Mouse (Mus musculus) lung, postnatal 10 days (tissue): Measurements from ENCODE around the gene Slfn9.
"Not testable (repeated sequence)": the region's sequence is repeated elsewhere in the genome, so short reads cannot be mapped to it uniquely, and the experiment has no call there.

Experiments used
- DNase-seq: peaks from one replicate; pipeline ENCODE4 v3.0.0; 2021

Slfn9 gene

DNA sequence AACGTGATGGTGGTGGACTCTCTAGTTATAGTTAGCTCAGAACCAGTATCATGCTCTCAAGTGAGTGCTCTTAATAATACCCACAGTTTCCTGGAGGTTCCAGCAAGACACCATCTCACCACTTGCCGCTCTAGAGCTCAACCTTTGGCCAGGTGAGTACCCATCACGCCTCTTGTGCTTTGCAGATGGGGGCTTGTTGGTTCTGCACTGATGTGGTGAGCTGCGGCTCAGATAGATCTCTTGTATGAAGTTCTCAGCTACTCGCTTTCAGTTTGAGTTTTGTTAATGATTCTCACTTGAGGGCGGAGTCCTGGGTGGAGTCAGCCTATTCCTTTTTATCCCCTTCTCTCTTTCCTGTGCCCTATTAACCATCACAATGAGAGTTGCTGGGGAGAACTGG is 37.0 kb downstream of the Slfn9 start:
- DNase-seq: no peak

DNA sequence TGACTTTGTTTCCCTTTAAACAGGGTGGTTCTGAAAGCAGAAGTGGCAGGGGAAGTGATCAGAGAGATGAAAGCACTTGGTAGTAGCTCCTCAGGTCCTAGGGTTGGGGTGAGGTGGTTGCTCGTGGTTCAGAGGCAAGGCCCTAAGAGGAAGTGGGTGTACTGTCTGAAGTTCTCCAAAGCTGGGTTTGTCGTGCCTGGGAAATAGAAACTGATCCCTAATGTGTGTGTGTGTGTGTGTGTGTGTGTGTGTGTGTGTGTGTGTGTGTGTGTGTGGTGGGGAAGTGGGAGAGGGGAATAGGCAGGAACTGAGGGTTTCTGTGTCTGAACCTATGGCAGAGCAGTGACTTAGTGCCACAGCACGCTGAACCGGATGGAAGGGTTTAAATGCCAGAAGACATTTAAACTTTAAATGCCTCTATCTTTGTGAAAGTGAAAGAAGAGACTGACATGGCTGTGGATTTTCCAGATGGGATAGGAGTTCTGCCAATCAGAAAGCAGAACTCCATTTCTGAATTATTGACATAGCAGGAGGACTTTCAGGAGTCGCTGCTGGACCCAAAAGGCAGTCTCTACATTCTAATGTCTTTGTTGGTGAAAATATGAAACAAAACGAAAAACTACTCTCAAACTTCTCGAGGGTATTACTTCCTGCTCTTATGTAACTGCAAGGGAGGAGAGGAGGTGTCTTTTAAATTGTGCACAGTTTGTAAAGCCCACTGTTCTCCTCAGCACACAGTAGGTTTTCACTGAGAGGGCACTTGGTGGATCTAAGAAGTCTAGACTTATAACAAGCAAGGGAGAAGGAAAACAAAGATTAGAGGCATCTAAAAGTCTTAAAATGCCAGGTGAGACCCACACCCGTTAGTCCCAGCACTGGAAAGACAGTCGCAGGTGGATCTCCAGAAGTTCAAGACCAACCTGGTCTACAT is 38.8 kb downstream of the Slfn9 start:
- peak; percentile 29 for DNase-seq

DNA sequence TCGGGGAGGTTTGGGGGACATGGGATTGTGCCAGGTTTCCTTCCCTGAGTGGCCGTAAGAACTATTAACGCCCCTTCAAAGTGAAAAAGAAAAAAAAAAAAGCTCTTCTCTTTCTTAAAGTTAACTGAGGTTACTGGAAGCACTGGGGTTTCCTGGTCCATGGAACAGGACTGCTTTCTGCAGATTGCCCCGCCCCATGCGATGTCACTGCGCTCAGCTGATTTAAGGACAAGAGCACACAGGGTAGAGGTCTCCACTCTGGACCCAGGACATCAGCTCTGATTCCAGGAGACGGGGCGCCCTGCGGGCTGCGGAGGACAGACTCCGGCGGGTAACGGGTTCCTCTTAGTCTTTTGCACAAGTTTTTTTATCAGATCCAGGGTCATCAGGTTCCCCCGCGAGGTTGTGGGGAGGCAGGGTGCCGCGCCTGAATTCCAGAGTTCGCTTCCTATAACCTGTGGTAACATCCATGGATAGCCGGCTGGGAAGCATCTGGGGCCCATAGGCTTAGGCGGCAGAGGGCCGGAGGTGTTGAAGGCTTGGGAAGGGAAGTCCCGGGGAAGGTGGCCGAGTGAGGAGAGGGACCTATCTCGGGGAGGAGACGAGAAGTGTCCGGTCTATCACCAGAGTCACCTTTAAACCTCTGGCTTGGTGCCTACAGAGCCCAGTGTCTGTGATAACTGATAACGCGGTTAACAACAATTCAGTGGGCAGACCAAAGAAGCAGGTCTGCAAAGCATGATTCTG is 39.6 kb downstream of the Slfn9 start:
- DNase-seq: peak; percentile 86

DNA sequence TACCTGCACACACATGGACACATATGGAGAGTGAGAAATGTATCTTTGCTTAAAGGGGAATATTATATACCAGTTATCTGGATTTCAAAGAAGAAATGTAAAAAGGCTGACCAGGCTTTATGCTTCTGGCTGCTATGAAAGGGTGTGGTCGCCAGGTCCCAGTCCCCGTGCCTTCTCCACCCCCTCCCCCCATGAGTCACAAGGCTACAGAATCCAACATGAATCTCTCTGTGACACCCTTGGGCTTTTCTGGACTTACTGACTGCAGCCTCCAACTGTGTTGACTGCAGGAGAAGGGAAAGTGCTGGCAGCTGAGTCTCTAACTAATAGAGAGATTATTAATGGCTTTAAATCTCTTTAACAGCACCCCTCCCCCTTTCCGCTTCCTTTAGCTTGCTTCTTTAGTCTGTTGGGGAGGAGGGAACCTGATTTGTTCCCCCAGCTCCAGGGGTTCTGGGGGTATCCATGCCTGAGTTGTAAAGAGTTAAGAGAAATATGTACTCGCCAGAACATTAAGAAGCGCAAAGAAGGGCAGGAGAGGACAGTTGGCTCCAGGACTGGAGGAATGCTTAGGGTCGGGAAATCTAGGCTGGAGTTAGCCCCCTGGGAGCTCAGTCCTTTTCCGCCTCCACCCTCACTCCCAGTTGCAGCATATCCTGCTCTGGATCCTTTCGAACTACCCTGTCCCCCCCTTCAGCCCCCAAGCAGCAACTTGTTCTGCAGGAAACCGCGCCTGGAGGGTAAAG is 40.7 kb downstream of the Slfn9 start, which contains the start of gene Slfn5:
Slfn5 (plus strand) TSS at position 614 of the 746 bp plus-strand sequence.
- peak; percentile 66 for DNase-seq

DNA sequence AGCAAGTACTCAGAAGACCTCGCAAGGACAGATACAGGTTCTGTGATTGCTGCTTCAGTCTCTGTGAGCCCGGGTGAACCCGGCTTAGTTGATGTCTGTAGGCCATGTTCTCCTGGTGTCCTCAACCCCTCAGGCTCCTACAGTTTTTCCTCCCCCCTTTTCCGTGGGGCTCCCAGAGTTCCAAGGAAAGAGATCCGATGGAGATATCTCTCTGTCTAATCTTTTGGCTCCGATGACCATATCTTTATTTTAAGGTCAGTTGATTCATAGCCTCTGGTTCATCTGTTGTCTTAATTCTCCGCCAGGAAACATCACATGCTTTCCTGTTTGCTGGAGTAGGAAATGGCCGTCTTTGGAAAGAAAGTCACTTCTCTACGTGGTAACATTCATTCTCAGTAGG is 42.6 kb downstream of the Slfn9 start:
- DNase-seq: peak; percentile 44

DNA sequence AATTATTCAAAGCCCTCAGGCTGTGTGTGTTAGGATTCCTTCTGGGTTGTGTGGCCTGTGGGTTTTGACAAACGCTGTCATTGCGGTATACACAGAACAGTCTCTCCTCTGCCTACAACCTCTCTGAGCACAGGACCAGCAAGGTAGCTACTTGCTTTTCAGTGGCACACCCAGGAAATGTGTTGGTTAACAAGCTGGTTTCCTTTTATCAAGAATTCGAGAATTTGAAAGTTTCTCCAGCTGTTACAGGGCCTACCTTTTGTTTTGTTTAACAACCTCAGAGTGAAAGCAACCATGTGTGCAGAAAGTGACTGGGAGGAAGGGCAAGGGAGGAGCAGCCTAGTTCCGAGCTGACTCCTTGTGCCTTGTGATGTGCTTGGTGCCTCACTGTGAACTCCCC is 44.2 kb downstream of the Slfn9 start:
- no peak for DNase-seq

DNA sequence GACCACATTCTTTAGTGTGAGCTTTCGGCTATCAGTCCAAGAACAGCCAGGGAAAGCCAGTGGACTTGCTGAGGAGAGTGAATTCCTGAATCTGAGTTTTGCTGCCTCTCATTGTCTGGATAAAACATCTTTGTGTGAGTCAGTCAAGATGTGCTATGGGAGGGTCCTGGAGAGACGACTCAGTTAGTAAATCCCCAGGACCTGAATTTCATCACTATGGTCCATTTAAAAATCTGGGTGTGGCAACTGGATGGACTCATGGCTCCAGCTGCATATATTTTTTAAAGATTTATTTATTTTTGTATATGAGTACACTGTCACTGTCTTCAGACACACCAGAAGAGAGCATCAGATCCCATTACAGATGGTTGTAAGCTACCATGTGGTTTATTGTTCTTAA is 46.0 kb downstream of the Slfn9 start:
- DNase-seq: no peak

DNA sequence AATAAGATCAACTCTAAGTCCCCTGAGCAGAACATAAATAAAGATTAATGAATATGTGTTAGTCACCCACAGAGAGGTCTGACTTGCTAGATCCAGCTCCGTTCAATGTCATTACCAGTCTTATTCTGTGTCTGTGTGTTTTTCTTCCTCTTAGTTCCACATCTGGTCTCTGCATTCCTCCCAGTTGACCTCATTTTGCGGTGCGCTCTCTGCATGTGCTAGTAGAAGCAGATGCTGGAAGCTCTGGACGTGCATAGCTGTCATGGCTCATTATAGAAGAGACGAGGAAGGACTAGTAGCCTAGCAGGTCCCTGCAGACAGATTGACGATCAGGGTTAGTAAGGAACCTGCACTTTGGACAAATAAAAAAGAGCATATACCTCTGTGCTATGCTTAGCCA is 48.3 kb downstream of the Slfn9 start:
- no peak for DNase-seq

DNA sequence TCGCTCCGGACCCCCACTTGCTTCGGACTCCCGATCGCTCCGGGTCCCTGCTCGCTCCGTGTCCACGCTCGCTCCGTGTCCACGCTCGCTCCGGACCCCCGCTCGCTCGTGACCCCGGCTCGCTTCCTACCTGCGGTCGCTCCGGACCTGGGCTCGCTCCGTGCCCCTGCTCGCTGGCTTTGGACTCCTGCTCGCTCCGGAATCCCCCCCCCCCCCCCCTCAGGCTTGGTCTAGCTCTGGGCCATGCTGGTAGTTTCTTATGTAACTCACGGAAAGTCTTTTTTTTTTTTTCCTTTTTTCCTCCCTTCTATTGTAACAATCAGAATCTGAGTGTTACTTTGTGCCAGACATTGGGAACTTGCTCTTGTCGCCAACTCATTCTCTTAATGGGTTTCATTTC is 58.4 kb downstream of the Slfn9 start:
- DNase-seq: no peak

DNA sequence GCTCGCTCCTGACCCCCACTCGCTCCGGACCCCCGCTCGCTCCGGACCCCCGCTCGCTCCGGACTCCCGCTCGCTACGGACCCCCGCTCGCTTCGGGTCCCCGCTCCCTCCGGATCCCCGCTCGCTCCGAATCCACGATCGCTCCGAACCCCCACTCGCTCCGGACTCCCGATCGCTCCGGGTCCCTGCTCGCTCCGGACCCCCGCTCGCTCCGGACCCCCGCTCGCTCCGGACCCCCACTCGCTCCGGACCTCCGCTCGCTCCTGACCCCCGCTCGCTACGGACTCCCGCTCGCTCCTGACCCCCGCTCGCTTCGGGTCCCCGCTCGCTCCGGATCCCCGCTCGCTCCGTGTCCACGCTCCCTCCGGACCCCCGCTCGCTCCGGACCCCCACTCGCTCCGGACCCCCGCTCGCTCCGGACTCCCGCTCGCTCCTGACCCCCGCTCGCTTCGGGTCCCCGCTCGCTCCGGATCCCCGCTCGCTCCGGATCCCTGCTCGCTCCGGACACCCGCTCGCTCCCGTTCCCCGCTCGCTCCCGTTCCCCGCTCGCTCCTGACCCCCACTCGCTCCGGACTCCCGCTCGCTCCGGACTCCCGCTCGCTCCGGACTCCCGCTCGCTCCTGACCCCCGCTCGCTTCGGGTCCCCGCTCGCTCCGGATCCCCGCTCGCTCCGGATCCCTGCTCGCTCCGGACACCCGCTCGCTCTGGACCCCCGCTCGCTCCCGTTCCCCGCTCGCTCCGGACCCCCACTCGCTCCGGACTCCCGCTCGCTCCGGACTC is 59.8 kb downstream of the Slfn9 start:
- peak; percentile 45 for DNase-seq

DNA sequence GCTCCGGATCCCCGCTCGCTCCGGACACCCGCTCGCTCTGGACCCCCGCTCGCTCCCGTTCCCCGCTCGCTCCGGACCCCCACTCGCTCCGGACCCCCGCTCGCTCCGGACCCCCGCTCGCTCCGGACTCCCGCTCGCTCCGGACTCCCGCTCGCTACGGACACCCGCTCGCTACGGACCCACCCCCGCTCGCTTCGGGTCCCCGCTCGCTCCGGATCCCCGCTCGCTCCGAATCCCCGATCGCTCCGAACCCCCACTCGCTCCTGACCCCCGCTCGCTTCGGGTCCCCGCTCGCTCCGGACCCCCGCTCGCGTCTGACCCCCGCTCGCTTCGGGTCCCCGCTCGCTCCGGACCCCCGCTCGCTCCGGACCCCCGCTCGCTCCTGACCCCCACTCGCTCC is 60.5 kb downstream of the Slfn9 start:
- not testable (repeated sequence) for DNase-seq

DNA sequence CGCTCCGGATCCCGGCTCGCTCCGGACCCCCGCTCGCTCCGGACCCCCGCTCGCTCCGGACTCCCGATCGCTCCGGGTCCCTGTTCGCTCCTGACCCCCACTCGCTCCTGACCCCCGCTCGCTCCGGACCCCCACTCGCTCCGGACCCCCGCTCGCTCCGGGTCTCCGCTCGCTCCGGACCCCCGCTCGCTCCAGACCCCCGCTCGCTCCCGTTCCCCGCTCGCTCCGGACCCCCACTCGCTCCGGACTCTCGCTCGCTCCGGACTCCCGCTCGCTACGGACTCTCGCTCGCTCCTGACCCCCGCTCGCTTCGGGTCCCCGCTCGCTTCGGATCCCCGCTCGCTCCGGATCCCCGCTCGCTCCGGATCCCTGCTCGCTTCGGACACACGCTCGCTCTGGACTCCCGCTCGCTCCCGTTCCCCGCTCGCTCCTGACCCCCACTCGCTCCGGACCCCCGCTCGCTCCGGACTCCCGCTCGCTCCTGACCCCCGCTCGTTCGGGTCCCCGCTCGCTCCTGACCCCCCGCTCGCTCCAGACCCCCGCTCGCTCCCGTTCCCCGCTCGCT is 61.2 kb downstream of the Slfn9 start:
- peak; percentile 43 for DNase-seq

DNA sequence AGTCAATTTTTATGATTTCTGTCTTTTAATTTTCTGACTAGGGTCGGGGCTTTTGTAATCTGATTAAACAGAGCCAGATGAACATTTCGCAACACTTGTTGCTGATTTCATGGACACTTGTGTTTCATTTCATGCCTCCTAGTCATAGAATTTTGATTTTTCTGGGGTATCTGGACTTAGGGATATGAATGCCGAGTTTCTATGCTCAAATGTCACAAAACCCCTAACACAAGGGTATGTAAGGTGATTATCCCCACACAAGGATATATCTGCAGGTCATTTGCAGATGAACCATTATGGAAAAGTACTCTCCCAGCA is 62.0 kb downstream of the Slfn9 start:
- no peak for DNase-seq

DNA sequence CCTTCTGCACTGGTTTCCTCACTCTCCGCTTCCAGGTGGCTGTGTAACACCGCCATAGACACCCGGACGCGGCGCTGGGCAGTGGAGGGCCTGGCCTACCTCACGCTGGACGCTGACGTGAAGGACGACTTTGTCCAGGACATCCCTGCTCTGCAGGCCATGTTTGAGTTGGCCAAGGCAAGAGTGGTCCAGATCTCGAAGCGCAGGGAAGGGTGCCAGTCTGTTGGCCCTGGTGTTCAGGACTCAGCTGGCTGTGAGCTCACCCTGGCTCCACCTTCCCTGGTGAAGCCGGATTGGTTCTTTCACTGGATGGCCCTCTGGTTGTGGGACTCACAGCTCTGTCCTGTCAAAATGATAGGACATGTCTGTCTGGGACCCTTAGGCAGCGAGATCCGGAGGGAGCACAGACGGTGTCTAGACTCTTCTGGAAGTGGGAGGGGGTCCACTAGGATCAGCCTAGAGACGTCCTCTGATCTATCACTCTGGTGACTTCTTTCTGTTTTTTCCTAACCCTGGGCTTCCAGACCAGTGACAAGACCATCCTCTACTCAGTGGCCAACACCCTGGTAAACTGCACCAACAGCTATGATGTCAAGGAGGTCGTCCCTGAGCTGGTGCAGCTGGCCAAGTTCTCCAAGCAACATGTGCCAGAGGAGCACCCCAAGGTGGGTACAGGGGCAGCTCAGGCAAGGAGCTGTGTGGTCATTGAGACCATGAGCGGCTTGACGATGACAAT is 62.6 kb downstream of the Slfn9 start:
- DNase-seq: no peak
